In genomic region chrX:57312066-57312465, GRCm38 (mm10) we compare ENCODE assay signal across 29 mouse cellular contexts. TPM values are rescaled to one million over a fixed set of nuclear protein-coding genes. Genes with fewer than 3 reads are reported as not detected.
DNase-seq lines count a peak whose midpoint lies in the region; TF ChIP-seq lines count a peak whose summit lies in the region.
"Had no signal": no experiment of that assay in that cellular context is flagged by ENCODE, and none has a peak within 500 bp of the region (broad histone marks: within the 10 kb centered on the region; RNA-seq: fewer than 3 reads in every experiment).

No protein-coding gene starts in this region.

- H3K27me3 ChIP-seq in heart, embryonic 10.5 days (ENCODE audit: insufficient read depth, poor library complexity, severe bottlenecking): no peaks in the 10 kb centered on the region
- H3K27me3 ChIP-seq: CH12.LX; embryonic facial prominence, embryonic 13.5 days; forebrain, embryonic 12.5 days; forebrain, embryonic 15.5 days; heart, embryonic 12.5 days; heart, embryonic 15.5 days; hindbrain, embryonic 13.5 days had no signal

- no peak for TF ChIP-seq CTCF in gastrocnemius, adult 2 months (IDR thresholded peaks at IDR 0.05)

- H3K9me3 ChIP-seq in heart, embryonic 10.5 days: no peaks in the 10 kb centered on the region
- H3K9me3 ChIP-seq: embryonic facial prominence, embryonic 10.5 days; embryonic facial prominence, embryonic 13.5 days; forebrain, embryonic 12.5 days; forebrain, embryonic 15.5 days; G1E; heart, embryonic 12.5 days; heart, embryonic 15.5 days; hindbrain, embryonic 10.5 days; hindbrain, embryonic 13.5 days had no signal

- peak overlapping the region; percentile 76; the same call in 1 of the 2 replicates for H3K27ac ChIP-seq in gastrocnemius, adult 2 months
- H3K27ac ChIP-seq in heart, embryonic 10.5 days: no peak overlapping the region
- H3K27ac ChIP-seq: embryonic facial prominence, embryonic 10.5 days; embryonic facial prominence, embryonic 13.5 days; forebrain, embryonic 12.5 days; forebrain, embryonic 15.5 days; heart, embryonic 15.5 days; hindbrain, embryonic 10.5 days; hindbrain, embryonic 13.5 days; hindbrain, postnatal 0 days had no signal

- H3K36me3 ChIP-seq in heart, embryonic 10.5 days: no peaks in the 10 kb centered on the region
- H3K36me3 ChIP-seq: embryonic facial prominence, embryonic 10.5 days; embryonic facial prominence, embryonic 13.5 days; forebrain, embryonic 12.5 days; forebrain, embryonic 15.5 days; G1E; heart, embryonic 12.5 days; heart, embryonic 15.5 days; hindbrain, embryonic 10.5 days; hindbrain, embryonic 13.5 days had no signal

- H3K4me3 ChIP-seq in gastrocnemius, adult 2 months: no peak overlapping the region
- H3K4me3 ChIP-seq in heart, embryonic 10.5 days: no peak overlapping the region
- H3K4me3 ChIP-seq: embryonic facial prominence, embryonic 10.5 days; embryonic facial prominence, embryonic 13.5 days; erythroblast, embryonic 14.5 days; forebrain, embryonic 12.5 days; forebrain, embryonic 15.5 days; heart, embryonic 12.5 days; heart, embryonic 15.5 days; hindbrain, embryonic 10.5 days; hindbrain, embryonic 13.5 days had no signal

- no peaks in the 10 kb centered on the region for H3K4me1 ChIP-seq in heart, embryonic 10.5 days
- H3K4me1 ChIP-seq: embryonic facial prominence, embryonic 10.5 days; embryonic facial prominence, embryonic 13.5 days; forebrain, embryonic 12.5 days; forebrain, embryonic 15.5 days; heart, embryonic 12.5 days; heart, embryonic 15.5 days; hindbrain, embryonic 10.5 days; hindbrain, embryonic 13.5 days had no signal

- no peak for DNase-seq in gastrocnemius, adult 2 months
- no peak for DNase-seq in gastrocnemius, adult 18-20 months (ENCODE audit: low spot score)
- peak; percentile 37 to 45 for DNase-seq in thymus, postnatal 10 days (ENCODE audit: low spot score in 2 of 2)
- peak; percentile 36 to 55 for DNase-seq in thymus, postnatal 36 days
- no peak for DNase-seq in heart, embryonic 10.5 days (ENCODE audit: low spot score)
- no peak for DNase-seq in testis, postnatal 10 days (ENCODE audit: low spot score)
- no peak for DNase-seq in lung, adult 18-20 months
- DNase-seq: adrenal gland, postnatal 10 days; adrenal gland, postnatal 36 days; cerebellum, adult 2 months; cerebellum, adult 9-11 months; cerebellum, postnatal 25 days; embryo, embryonic 11 days; gastrocnemius, postnatal 14 days; heart, adult 11 months; heart, postnatal 10 days; heart, postnatal 36 days had no signal

- 82% methylated on average over 5 of the region's 5 CpGs for WGBS in heart, embryonic 10.5 days

- intact Hi-C loops in gastrocnemius, adult 2 months (cut with DNase I): no loop called here

RNA-seq across cellular contexts. Expression of gene Arhgef6, which starts 26.5 kb away (rescaled TPM):
- 10 to 100 TPM; 46.0 to 71.8 TPM for total RNA-seq in gastrocnemius, adult 2 months (2021)
- total RNA-seq in gastrocnemius, adult 18-20 months (2021): 10 to 100 TPM; 47.4 to 60.0 TPM
- polyA plus RNA-seq in heart, embryonic 10.5 days (2016; fragmentation: Nextera tagmentation; extraction: Ambion mirVana): 10.7 and 18.9 TPM in 2 replicates

Comparison
In these comparisons a context has a peak if more than half of its experiments do, and no peak if none do; other contexts are left out.
1. DNase-seq: peak in thymus, postnatal 10 days (2 of 2) and thymus, postnatal 36 days (2 of 2); none in gastrocnemius, adult 2 months (single experiment), gastrocnemius, adult 18-20 months (single experiment), heart, embryonic 10.5 days (single experiment), testis, postnatal 10 days (single experiment) and lung, adult 18-20 months (0 of 2).